8 mouse cellular contexts compared by ENCODE assay signal in genomic region chr4:57301410-57302313, GRCm38 (mm10). TPM values are rescaled to one million over a fixed set of nuclear protein-coding genes. Genes with fewer than 3 reads are reported as not detected.
DNase-seq lines count a peak whose midpoint lies in the region; ATAC-seq and TF ChIP-seq lines count a peak whose summit lies in the region.

TSS of gene Ptpn3 (minus strand) at chr4:57301837.

- WGBS in olfactory bulb, adult 2 months = under 1% methylated on average over 42 of the region's 42 CpGs

- peak; percentile 89 for DNase-seq in NIH3T3 (ENCODE audit: low read depth)
- DNase-seq in cerebellum, postnatal 10 days = peak; percentile 79 to 83
- DNase-seq in frontal cortex, adult 2 months (ENCODE audit: extremely low spot score in 1 of 2, low spot score in 1 of 2) = peak; percentile 68 to 80
- DNase-seq in layer of hippocampus, adult 2 months (ENCODE audit: low spot score in 2 of 2) = peak; percentile 58 to 73
- DNase-seq in lung, adult 18-20 months = peak; percentile 89 to 91
- DNase-seq in thymus, postnatal 0 days (ENCODE audit: low spot score) = peak; percentile 56

- H3K27ac ChIP-seq in layer of hippocampus, adult 2 months = peak within 1 kb of the TSS; percentile 97
- peak within 1 kb of the TSS; percentile 13 for H3K27ac ChIP-seq in olfactory bulb, adult 2 months (ENCODE audit: insufficient read depth, low read depth, low read length)

- no peak for TF ChIP-seq CTCF in layer of hippocampus, adult 2 months (conservative IDR thresholded peaks at IDR 0.05)
- TF ChIP-seq CTCF in olfactory bulb, adult 2 months (IDR thresholded peaks at IDR 0.05; ENCODE audit: insufficient read depth, low read depth, low read length) = no peak

- ATAC-seq in hematopoietic stem cell, adult 5-6 weeks (replicated peaks in 1 of 2; ENCODE audit: insufficient read depth in 1 of 2, low FRiP score in 2 of 2, low TSS enrichment in 1 of 2, low read depth in 1 of 2, poor library complexity in 2 of 2, severe bottlenecking in 2 of 2) = peak; percentile 68 to 72

- H3K4me1 ChIP-seq in olfactory bulb, adult 2 months (ENCODE audit: control insufficient read depth, insufficient read depth, low read length) = peaks cover 20% of the 10 kb centered on the region

- no peak; the same call in 1 of the 2 replicates for TF ChIP-seq POLR2A in olfactory bulb, adult 2 months (IDR thresholded peaks at IDR 0.05; ENCODE audit: insufficient read depth, low read depth, low read length)

- peak within 1 kb of the TSS; percentile 84 for H3K4me3 ChIP-seq in layer of hippocampus, adult 2 months
- H3K4me3 ChIP-seq in olfactory bulb, adult 2 months (ENCODE audit: insufficient read depth, low read depth, low read length) = peak within 1 kb of the TSS; percentile 97

RNA-seq across cellular contexts. Expression of gene Ptpn3, which starts in this region (rescaled TPM):
- polyA plus RNA-seq in frontal cortex, adult 2 months (2012; rRNA removed) = 16.4 and 18.9 TPM in 2 replicates
- 5.8 and 18.5 TPM in 2 replicates for total RNA-seq in hematopoietic stem cell, adult 5-6 weeks (2017)
- total RNA-seq in layer of hippocampus, adult 2 months (2021) = 10 to 100 TPM; 76.6 to 92.1 TPM
- not detected in 2 replicates for polyA plus RNA-seq in olfactory bulb, adult 2 months (2012; ENCODE audit: insufficient read depth, insufficient read length, low replicate concordance, missing spikeins)
- 2.4 and 2.6 TPM in 2 replicates for polyA plus RNA-seq in thymus, postnatal 0 days (2015; fragmentation: Nextera tagmentation; extraction: Ambion mirVana)

Comparison
In these comparisons a context has a peak if more than half of its experiments do, and no peak if none do; other contexts are left out.
1. Peak in every context shown above with its lines: DNase-seq, ATAC-seq, H3K4me3 ChIP-seq and H3K27ac ChIP-seq.